Mouse (Mus musculus): ENCODE data around the gene Bag5.

GRCm38 (mm10) chr12:111738754-111739153 is 25.7 kb upstream of the Bag5 start:
- TF ChIP-seq CTCF (IDR thresholded peaks at IDR 0.05; ENCODE audit: low read depth) = peak; percentile 59
- no peak for TF ChIP-seq EP300 (IDR thresholded peaks at IDR 0.05; ENCODE audit: low read depth)

All from liver, embryonic 14.5 days (tissue).